Mouse (Mus musculus) heart, embryonic 11.5 days (tissue): ENCODE results near the gene Igfbp4. TPM values are rescaled to one million over a fixed set of nuclear protein-coding genes. Genes with fewer than 3 reads are reported as not detected.

Experiments used
- ATAC-seq: fragments of 200-750 bp; cut with Nextera tagmentation; replicated peaks from 2 replicates; pipeline ENCODE4 v1.8.0; 2017; ENCODE audit warnings: moderate library complexity; ENCODE audit not compliant: insufficient number of reproducible peaks, low FRiP score, low TSS enrichment
- H3K27ac ChIP-seq: fragments of 300-500 bp; sonication (generic); 2 replicates; pipeline ENCODE4 v1.5.1; 2014; ENCODE audit warnings: mild to moderate bottlenecking, low read depth, low read length
- H3K27me3 ChIP-seq: fragments of 300-500 bp; sonication (generic); 2 replicates; pipeline ENCODE4 v1.6.1; 2014; ENCODE audit warnings: mild to moderate bottlenecking, low read length, mixed read lengths; ENCODE audit not compliant: control insufficient read depth, insufficient read depth
- H3K36me3 ChIP-seq: fragments of 300-500 bp; sonication (generic); 2 replicates; pipeline ENCODE4 v1.6.1; 2014; ENCODE audit warnings: mild to moderate bottlenecking, low read length, moderate library complexity, mixed read lengths; ENCODE audit not compliant: control insufficient read depth, insufficient read depth
- H3K4me1 ChIP-seq: fragments of 300-500 bp; sonication (generic); 2 replicates; pipeline ENCODE4 v1.6.1; 2014; ENCODE audit warnings: low read length; ENCODE audit not compliant: control insufficient read depth, insufficient read depth
- H3K4me2 ChIP-seq: fragments of 300-500 bp; sonication (generic); 2 replicates; pipeline ENCODE4 v1.6.1; 2014; ENCODE audit warnings: mild to moderate bottlenecking, moderate library complexity
- H3K4me3 ChIP-seq: fragments of 300-500 bp; sonication (generic); 2 replicates; pipeline ENCODE4 v1.5.1; 2014; ENCODE audit warnings: low read depth, low read length
- H3K9ac ChIP-seq: fragments of 300-500 bp; sonication (generic); 2 replicates; pipeline ENCODE4 v1.6.1; 2014; ENCODE audit warnings: mild to moderate bottlenecking, low read depth, low read length, moderate library complexity
- H3K9me3 ChIP-seq: fragments of 300-500 bp; sonication (generic); replicated peaks from 2 replicates; pipeline ENCODE4 v1.6.1; 2016; ENCODE audit warnings: low read length; ENCODE audit not compliant: control insufficient read depth
- WGBS: fragments of 180-500 bp; shearing (Covaris S2); extraction: QIAGEN DNeasy Blood & Tissue Kit; methylation state at CpG from one replicate; pipeline ENCODE4 v1.1.7; 2014; ENCODE audit not compliant: insufficient replicate concordance; 5-methylcytosine and 5-hydroxymethylcytosine counted together
- polyA plus RNA-seq: library from polyadenylated mRNA; unstranded; fragments of >200 nt; fragmentation: Nextera tagmentation; extraction: Ambion mirVana; gene quantifications from 2 replicates; pipeline ENCODE4 v1.2.1, GENCODE M21; 2014

The Igfbp4 gene
- polyA plus RNA-seq, 1 experiment from 2014 or later: 284 TPM

- Histone ChIP-seq H3K4me2 (no peak overlapping the region), H3K27ac (no peak overlapping the region), H3K27me3 (no peaks in the 10 kb centered on the region), H3K9me3 (no peaks in the 10 kb centered on the region), H3K9ac (no peak overlapping the region), H3K4me1 (peaks cover 7% of the 10 kb centered on the region; the same call in 1 of the 2 replicates), H3K36me3 (no peaks in the 10 kb centered on the region), H3K4me3 (no peak overlapping the region)
- ATAC-seq: no peak
- WGBS: 40% methylated on average over 6 of the region's 6 CpGs
These were observed 4.8 kb upstream of the Igfbp4 start for GRCm38 (mm10) chr11:99036254-99036653.

- under 1% methylated on average over 15 of the region's 15 CpGs for WGBS
- Histone ChIP-seq H3K27ac (peak overlapping the region; percentile 86), H3K4me2 (peak overlapping the region; percentile 89), H3K27me3 (no peaks in the 10 kb centered on the region), H3K36me3 (no peaks in the 10 kb centered on the region), H3K4me3 (peak overlapping the region; percentile 60), H3K4me1 (peaks cover 14% of the 10 kb centered on the region), H3K9me3 (no peaks in the 10 kb centered on the region), H3K9ac (peak overlapping the region; percentile 77)
- ATAC-seq: peak; percentile 58
These were observed 1.3 kb upstream of the Igfbp4 start for GRCm38 (mm10) chr11:99039782-99040181.

- peak overlapping the region; percentile 77 for H3K9ac ChIP-seq
- H3K27me3 ChIP-seq: no peaks in the 10 kb centered on the region
- H3K27ac ChIP-seq: peak overlapping the region; percentile 86
- H3K36me3 ChIP-seq: no peaks in the 10 kb centered on the region
- no peaks in the 10 kb centered on the region for H3K9me3 ChIP-seq
- ATAC-seq: 0 out of 2 replicates have a peak, but pooled peaks have one; percentile 2
- H3K4me1 ChIP-seq: peaks cover 18% of the 10 kb centered on the region
- peak overlapping the region; percentile 60 for H3K4me3 ChIP-seq
- peak overlapping the region; percentile 89 for H3K4me2 ChIP-seq
- 3% methylated on average over 16 of the region's 17 CpGs for WGBS
These were observed 584 bp upstream of the Igfbp4 start for GRCm38 (mm10) chr11:99040346-99040974.

DNA sequence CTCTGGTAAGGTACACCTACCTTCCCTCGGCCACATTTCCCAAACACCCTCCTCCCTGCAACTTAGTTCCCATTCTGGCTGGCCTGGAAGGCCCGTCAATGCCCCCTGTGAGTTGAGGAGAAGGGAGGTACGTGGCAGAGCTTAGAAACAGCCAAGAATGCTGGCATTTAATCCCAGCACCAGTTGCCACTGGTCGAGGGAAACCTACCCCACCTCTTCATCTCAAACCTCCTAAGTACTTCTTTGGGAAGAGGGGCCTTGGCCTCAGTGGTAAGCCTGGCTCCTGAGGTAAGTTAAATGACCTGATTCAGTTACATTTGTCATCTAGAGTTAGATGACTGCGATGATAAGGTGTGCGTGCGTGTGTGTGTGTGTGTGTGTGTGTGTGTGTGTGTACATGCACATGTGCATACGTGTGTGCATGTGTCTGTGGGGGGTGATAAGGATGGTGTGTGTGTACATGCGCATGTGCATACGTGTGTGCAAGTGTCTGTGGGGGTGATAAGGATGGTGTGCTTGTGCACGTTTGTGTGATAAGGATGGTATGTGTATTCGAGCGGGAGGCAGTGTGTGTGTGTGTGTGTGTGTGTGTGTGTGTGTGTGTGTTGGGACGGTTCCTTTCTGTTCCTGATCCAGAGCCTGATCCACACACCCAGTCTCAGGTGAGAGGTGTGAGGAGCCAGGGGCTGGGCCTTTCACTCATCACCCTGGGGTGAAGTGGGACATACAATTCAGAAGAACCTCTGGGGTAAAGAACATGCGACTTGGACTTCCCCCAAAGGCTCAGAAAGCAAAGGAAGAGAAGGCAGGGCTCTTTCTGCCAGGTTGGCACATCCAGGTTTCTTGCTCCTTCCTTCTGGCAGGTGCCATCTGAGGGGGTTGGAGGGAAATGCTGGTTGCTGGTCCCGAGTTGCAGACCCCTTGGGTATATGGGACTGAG is 1.1 kb downstream of the Igfbp4 start:
- peaks cover 21% of the 10 kb centered on the region for H3K4me1 ChIP-seq
- no peak for ATAC-seq

DNA sequence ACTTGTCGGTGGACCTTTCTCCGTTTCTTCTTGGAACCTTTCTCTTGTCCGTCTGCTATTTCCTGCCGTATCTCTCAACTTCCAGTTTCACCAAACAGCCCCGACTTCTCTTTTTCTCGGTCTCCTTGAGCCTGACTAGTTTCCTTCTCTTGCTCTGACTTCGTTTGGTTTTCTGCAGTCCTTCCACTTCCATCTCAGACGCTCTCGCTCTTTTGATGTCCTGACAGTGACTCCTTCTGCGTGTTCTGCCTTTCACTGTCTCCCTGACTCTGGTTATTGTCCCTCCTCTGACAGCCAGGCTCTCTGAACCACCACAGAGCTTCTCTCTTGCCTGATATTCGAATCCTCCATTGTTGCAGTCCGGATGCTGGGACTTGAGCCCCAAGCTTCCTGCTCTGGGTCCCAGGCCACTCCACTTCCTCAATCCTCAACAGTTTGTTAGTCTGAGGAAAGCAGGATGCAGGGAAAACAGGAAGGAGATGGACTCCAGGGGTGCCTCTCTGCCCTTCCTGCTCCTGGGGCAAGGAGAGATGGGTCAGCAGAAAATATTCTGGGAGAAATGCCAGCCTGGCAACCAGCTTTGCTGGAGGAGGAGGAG is 1.9 kb downstream of the Igfbp4 start:
- Histone ChIP-seq H3K27ac (peak overlapping the region; percentile 86), H3K4me3 (peak overlapping the region; percentile 60), H3K9ac (peak overlapping the region; percentile 77), H3K27me3 (no peaks in the 10 kb centered on the region), H3K4me2 (peak overlapping the region; percentile 89), H3K9me3 (no peaks in the 10 kb centered on the region), H3K36me3 (no peaks in the 10 kb centered on the region), H3K4me1 (peaks cover 29% of the 10 kb centered on the region)
- no peak for ATAC-seq
- WGBS: 18% methylated on average over 12 of the region's 12 CpGs

More for the DNA sequence above, 1.1 kb downstream of the Igfbp4 start:
- Histone ChIP-seq H3K27ac (peak overlapping the region; percentile 86), H3K9me3 (no peaks in the 10 kb centered on the region), H3K27me3 (no peaks in the 10 kb centered on the region), H3K36me3 (no peaks in the 10 kb centered on the region), H3K4me2 (peak overlapping the region; percentile 89), H3K9ac (peak overlapping the region; percentile 77), H3K4me3 (peak overlapping the region; percentile 60)
- WGBS: 28% methylated on average over 15 of the region's 16 CpGs

DNA sequence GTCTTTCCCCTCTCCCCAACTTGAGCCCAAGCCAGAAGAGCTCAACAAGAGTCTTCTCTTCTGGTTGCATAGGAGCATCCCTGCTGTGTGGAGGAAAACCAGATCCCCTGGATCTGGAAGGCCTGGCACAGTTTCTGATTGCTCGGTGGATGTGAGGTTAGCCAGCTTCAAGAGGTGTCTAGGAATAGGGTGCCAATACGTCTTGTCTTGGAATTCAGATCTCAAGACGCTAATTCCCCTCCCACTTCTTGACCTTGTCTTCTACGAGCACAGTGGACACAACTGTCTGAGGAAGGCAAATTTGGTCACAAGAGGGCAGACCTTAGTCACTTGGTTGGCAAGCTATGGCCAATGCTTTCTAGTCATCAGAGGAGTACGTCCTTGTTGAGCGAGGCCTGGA is 2.6 kb downstream of the Igfbp4 start:
- whole genome bisulfite sequencing: 59% methylated on average over 6 of the region's 6 CpGs
- H3K4me1 ChIP-seq: peaks cover 31% of the 10 kb centered on the region
- no peak overlapping the region for H3K9ac ChIP-seq
- H3K4me2 ChIP-seq: peak overlapping the region; percentile 36
- H3K27ac ChIP-seq: no peak overlapping the region
- H3K36me3 ChIP-seq: peaks cover 5% of the 10 kb centered on the region
- H3K27me3 ChIP-seq: no peaks in the 10 kb centered on the region
- no peak overlapping the region for H3K4me3 ChIP-seq
- ATAC-seq: no peak
- no peaks in the 10 kb centered on the region for H3K9me3 ChIP-seq

GRCm38 (mm10) chr11:99044306-99044705 is 3.3 kb downstream of the Igfbp4 start:
- Histone ChIP-seq H3K27ac (no peak overlapping the region), H3K9ac (no peak overlapping the region), H3K4me3 (0 out of 2 replicates have a peak overlapping the region, but pooled peaks have one; percentile 8), H3K9me3 (no peaks in the 10 kb centered on the region), H3K4me2 (peak overlapping the region; percentile 43), H3K27me3 (no peaks in the 10 kb centered on the region), H3K4me1 (peaks cover 31% of the 10 kb centered on the region), H3K36me3 (peaks cover 11% of the 10 kb centered on the region)
- 75% methylated on average over 5 of the region's 5 CpGs for WGBS
- ATAC-seq: no peak

DNA sequence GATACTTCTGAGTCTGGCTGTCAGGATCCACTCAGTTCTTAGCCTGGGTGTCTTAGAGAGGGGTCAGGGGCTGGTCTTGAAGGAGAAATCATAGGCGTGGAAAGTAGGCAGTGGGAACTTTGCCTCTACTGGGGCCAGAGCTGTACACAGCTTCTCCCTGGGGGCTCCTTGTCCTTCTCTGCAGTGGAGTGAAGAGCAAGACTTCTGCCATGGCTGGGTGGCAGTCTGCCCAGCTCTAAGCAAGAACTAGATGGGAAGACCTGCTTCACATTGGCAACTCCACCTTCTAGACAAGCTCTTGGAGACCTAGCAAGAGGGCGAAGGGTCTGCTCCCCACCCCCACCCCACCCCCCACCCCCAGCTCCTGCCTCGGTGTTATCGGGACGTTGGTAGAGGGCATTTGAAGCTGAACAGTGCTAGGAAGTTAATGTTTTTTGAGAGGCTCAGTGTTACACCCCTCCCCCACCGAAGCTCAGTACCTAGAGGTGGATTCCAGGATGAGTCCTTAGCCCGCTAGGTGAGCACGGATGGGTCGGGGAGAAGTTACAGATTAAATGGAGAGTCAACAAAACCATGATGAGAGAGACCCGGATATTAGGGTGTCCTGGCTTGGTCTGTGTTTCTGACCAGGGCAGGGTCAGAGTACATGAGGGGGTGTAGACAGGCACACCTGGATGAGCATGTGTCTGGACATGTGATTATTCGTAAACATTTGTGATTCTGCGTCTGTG is 4.3 kb downstream of the Igfbp4 start:
- Histone ChIP-seq H3K4me2 (peak overlapping the region; percentile 43), H3K9ac (peak overlapping the region; percentile 23; the same call in 1 of the 2 replicates)

More for the DNA sequence above, 4.3 kb downstream of the Igfbp4 start:
- no peaks in the 10 kb centered on the region for H3K9me3 ChIP-seq
- H3K4me3 ChIP-seq: peak overlapping the region; percentile 8; the same call in 1 of the 2 replicates
- WGBS: 68% methylated on average over 12 of the region's 12 CpGs
- ATAC-seq: no peak
- no peaks in the 10 kb centered on the region for H3K27me3 ChIP-seq
- H3K4me1 ChIP-seq: peaks cover 31% of the 10 kb centered on the region
- H3K27ac ChIP-seq: no peak overlapping the region
- peaks cover 15% of the 10 kb centered on the region for H3K36me3 ChIP-seq
